Mouse (Mus musculus): Measurements from ENCODE around the gene Ablim1. TPM values are rescaled to one million over a fixed set of nuclear protein-coding genes. Genes with fewer than 3 reads are reported as not detected.

Ablim1 gene
- total RNA-seq, 2 experiments from 2014 or later, result 28.9 to 50.3 TPM

- peak in 1 of 2 experiments; percentile 19 for DNase-seq (ENCODE audit: low spot score in 2 of 2)
Measured at GRCm38 (mm10) chr19:57228576-57228975, 86.1 kb downstream of the Ablim1 start.

- DNase-seq (ENCODE audit: low spot score in 2 of 2), result no peak
Measured at GRCm38 (mm10) chr19:57224390-57224789, 90.3 kb downstream of the Ablim1 start.

GRCm38 (mm10) chr19:57223686-57224085, 91.0 kb downstream of the Ablim1 start:
- DNase-seq (ENCODE audit: low spot score in 2 of 2), result no peak

GRCm38 (mm10) chr19:57222657-57223056, 92.1 kb downstream of the Ablim1 start:
- DNase-seq (ENCODE audit: low spot score in 2 of 2), result no peak

GRCm38 (mm10) chr19:57221684-57222235, 93.0 kb downstream of the Ablim1 start:
- no peak for DNase-seq (ENCODE audit: low spot score in 2 of 2)

- DNase-seq (ENCODE audit: low spot score in 2 of 2), result no peak
Measured at GRCm38 (mm10) chr19:57219758-57220157, 95.0 kb downstream of the Ablim1 start.

GRCm38 (mm10) chr19:57217161-57217560, 97.6 kb downstream of the Ablim1 start:
- DNase-seq (ENCODE audit: low spot score in 2 of 2), result no peak

GRCm38 (mm10) chr19:57215527-57215926, 99.2 kb downstream of the Ablim1 start:
- no peak for DNase-seq (ENCODE audit: low spot score in 2 of 2)

GRCm38 (mm10) chr19:57212406-57212805, 102.3 kb downstream of the Ablim1 start:
- no peak for DNase-seq (ENCODE audit: low spot score in 2 of 2)

- no peak for DNase-seq (ENCODE audit: low spot score in 2 of 2)
Measured at GRCm38 (mm10) chr19:57211444-57212111, 103.1 kb downstream of the Ablim1 start.

- no peak for DNase-seq (ENCODE audit: low spot score in 2 of 2)
Measured at GRCm38 (mm10) chr19:57210924-57211323, 103.8 kb downstream of the Ablim1 start.

GRCm38 (mm10) chr19:57204101-57204500, 110.6 kb downstream of the Ablim1 start:
- no peak for DNase-seq (ENCODE audit: low spot score in 2 of 2)

- DNase-seq (ENCODE audit: low spot score in 2 of 2), result no peak
Measured at GRCm38 (mm10) chr19:57202554-57202953, 112.2 kb downstream of the Ablim1 start.

GRCm38 (mm10) chr19:57201090-57201483, 113.6 kb downstream of the Ablim1 start:
- no peak for DNase-seq (ENCODE audit: low spot score in 2 of 2)

- DNase-seq (ENCODE audit: low spot score in 2 of 2), result no peak
Measured at GRCm38 (mm10) chr19:57200477-57201089, 114.1 kb downstream of the Ablim1 start.

- DNase-seq (ENCODE audit: low spot score in 2 of 2), result no peak
Measured at GRCm38 (mm10) chr19:57199361-57199760, 115.4 kb downstream of the Ablim1 start.

GRCm38 (mm10) chr19:57198531-57198930, 116.2 kb downstream of the Ablim1 start:
- no peak for DNase-seq (ENCODE audit: low spot score in 2 of 2)

- DNase-seq (ENCODE audit: low spot score in 2 of 2), result no peak
Measured at GRCm38 (mm10) chr19:57198029-57198428, 116.7 kb downstream of the Ablim1 start.

- peak; percentile 66 to 74 for DNase-seq (ENCODE audit: low spot score in 2 of 2)
Measured at GRCm38 (mm10) chr19:57197043-57197817, 117.5 kb downstream of the Ablim1 start.

- no peak for DNase-seq (ENCODE audit: low spot score in 2 of 2)
Measured at GRCm38 (mm10) chr19:57196616-57197015, 118.1 kb downstream of the Ablim1 start.

GRCm38 (mm10) chr19:57195169-57195930, 119.4 kb downstream of the Ablim1 start:
- no peak for DNase-seq (ENCODE audit: low spot score in 2 of 2)

All from adrenal gland, adult 18-20 months (tissue).